Comparison of ENCODE assay signal across 15 mouse cellular contexts in genomic region chr5:92256218-92256617, GRCm38 (mm10). TPM values are rescaled to one million over a fixed set of nuclear protein-coding genes. Genes with fewer than 3 reads are reported as not detected.
A peak's percentile ranks its signal among the peaks of the same experiment; 100 is the strongest.
DNase-seq lines count a peak whose midpoint lies in the region; ATAC-seq lines count a peak whose summit lies in the region.
"Had no signal": no experiment of that assay in that cellular context is flagged by ENCODE, and none has a peak within 500 bp of the region (broad histone marks: within the 10 kb centered on the region; RNA-seq: fewer than 3 reads in every experiment).

Gene Ppef2 (minus strand): TSS chr5:92256278.

- peak; percentile 13 for DNase-seq in kidney, postnatal 14 days
- no peak for DNase-seq in kidney, adult 18-20 months
- DNase-seq in embryo, embryonic 11 days: peak; percentile 48
- DNase-seq in mesoderm, embryonic 11.5 days (ENCODE audit: low read depth, low spot score): peak; percentile 34
- DNase-seq in liver: no peak
- DNase-seq in frontal cortex, postnatal 10 days (ENCODE audit: low spot score in 2 of 2): no peak
- DNase-seq: cerebellum, adult 9-10 months; gastrocnemius, adult 2 months; heart, adult 18-20 months; layer of hippocampus, postnatal 36 days; spleen, adult 18-20 months; thymus, postnatal 14 days had no signal

- peak; percentile 20; the same call in 1 of the 2 replicates for ATAC-seq in common myeloid progenitor, adult 5-6 weeks (replicated peaks; ENCODE audit: low read depth, poor library complexity, severe bottlenecking)
- ATAC-seq: forebrain, embryonic 16.5 days had no signal

RNA-seq across cellular contexts. Expression of gene Ppef2, which starts in this region (rescaled TPM):
- not detected in 2 replicates for total RNA-seq in common myeloid progenitor, adult 5-6 weeks (2017)
- total RNA-seq: gastrocnemius, adult 2 months; heart, adult 18-20 months; hematopoietic stem cell, adult 5-6 weeks had no signal

Comparison
In these comparisons a context has a peak if more than half of its experiments do, and no peak if none do; other contexts are left out.
1. DNase-seq: peak in kidney, postnatal 14 days (single experiment), embryo, embryonic 11 days (single experiment) and mesoderm, embryonic 11.5 days (single experiment); none in kidney, adult 18-20 months (single experiment), liver (single experiment) and frontal cortex, postnatal 10 days (0 of 2).
2. Peak in ATAC-seq in common myeloid progenitor, adult 5-6 weeks; RNA of the gene not detected or under 1 TPM.